Mouse (Mus musculus) liver, adult 2 months (tissue): Measurements from ENCODE around the gene Tbcb.

Source experiments
- CTCF ChIP-seq: fragments of 200-500 bp; IDR thresholded peaks from 2 replicates; pipeline ENCODE4 v1.5.1; 2011; ENCODE audit warnings: low read depth, low read length, control low read depth
- POLR2A ChIP-seq: fragments of 200-500 bp; IDR thresholded peaks from 2 replicates; pipeline ENCODE4 v1.6.1; 2011; ENCODE audit warnings: low read length, control low read depth; ENCODE audit not compliant: insufficient read depth; ENCODE audit errors: extremely low read depth

DNA sequence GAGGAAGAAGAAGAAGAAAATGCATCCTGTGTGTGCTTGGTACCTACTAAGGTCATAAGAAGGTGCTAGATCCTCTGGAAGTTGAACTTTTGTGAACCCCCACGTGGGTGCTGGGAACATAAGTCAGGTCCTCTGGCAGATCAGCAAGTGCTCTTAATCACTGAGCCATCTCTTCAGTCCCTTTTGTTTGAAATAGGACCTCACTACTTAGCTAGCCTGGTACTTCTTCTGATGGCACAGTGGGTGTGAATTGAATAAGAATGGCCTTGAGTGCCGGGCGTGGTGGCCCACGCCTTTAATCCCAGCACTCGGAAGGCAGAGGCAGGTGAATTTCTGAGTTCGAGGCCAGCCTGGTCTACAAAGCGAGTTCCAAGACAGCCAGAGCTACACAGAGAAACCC, 33.9 kb upstream of the Tbcb start:
- TF ChIP-seq CTCF (no peak), POLR2A (no peak)
